Mouse (Mus musculus) bone marrow, adult 2 months (tissue): ENCODE data around the gene Gdf10.

ENCODE experiments used
- CTCF ChIP-seq: fragments of 200-500 bp; IDR thresholded peaks from 2 replicates; pipeline ENCODE4 v1.5.1; 2011; ENCODE audit warnings: low read length, control low read depth; ENCODE audit not compliant: control insufficient read depth, insufficient read depth
- POLR2A ChIP-seq: fragments of 200-500 bp; IDR thresholded peaks from 2 replicates; pipeline ENCODE4 v1.6.1; 2011; ENCODE audit warnings: low read depth, mild to moderate bottlenecking, control low read depth, low read length, borderline replicate concordance; ENCODE audit not compliant: control insufficient read depth

- TF ChIP-seq POLR2A: no peak
- no peak for TF ChIP-seq CTCF
These were observed 40.3 kb upstream of the Gdf10 start for GRCm38 (mm10) chr14:33883046-33883445.
